Mouse (Mus musculus) layer of hippocampus, adult 18-20 months (tissue): ENCODE measurements at regions not wholly inside any gene's neighbourhood (a gene's known extent, or its start where the extent isn't known, plus 50 kb on each side); places are given as distances from the start of the nearest gene placed in this dataset.

Experiments used
- DNase-seq, 2 experiments: peaks; one replicate each; pipeline ENCODE4 v3.0.0; 2022; ENCODE audit warnings: low spot score in 2 of 2

DNA sequence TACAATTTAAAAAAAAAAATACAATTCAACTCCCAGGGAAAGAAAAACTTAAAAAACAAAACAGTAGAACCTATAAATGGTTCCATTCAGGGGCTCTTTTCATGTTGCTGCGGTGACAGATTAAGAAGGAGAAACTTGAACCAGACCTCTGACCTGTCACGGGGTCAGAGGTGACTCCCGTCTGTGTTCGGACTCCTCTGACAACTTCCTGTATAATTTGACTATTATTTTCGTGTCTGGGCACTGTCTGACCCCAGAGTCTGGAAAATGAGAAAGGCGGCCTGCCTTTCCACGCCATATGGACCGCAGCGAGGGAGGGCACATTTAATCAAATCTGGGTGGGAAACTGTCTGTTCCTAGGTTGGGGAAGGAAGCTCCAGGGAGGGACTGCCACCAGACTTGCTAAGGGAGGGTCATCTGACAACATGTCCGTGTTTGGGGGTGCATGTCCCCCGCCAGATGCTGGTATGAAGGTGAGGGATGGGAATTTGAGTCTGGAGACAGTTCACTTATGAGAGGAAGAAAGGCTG is 634.7 kb upstream of the 3110018I06Rik start:
- no peak for DNase-seq

DNA sequence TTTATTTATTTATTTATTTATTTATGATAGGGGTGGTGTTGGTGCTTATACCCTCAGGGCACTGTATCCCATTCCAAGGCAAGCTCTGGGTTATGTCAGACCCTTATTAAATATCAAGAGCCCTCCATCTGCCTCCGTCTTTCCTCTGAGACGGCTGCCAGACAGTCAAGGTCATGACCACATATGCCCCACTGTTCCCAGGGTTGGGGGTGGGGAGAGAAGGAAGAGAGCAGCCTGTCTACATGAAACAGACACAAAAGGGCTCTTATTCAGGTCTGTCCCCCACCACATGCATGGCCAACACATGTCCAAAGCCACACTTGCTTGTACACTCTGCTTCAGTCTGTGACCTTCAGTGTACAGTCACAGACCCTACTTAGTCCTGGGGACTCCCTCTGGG is 632.9 kb upstream of the 3110018I06Rik start:
- DNase-seq: no peak

DNA sequence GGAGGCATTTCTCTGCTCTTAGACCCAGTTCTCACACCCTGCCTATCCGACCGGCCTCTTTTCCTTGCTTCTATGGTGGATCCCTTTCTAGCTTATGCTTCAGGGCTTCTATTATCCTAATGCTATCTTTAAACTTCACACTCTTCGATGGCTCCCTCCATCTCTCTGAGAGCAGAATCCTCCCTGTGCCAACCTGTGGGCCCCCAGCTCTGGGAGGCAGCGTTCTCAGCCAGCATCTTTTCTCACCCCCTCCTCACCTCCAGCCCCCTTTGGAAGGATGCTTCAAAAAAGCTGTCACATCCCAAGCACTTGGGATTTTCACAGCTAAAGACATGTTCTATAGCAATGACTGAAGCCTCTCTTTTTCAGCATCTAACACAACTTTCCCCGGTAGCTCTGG is 626.8 kb upstream of the 3110018I06Rik start:
- no peak for DNase-seq

DNA sequence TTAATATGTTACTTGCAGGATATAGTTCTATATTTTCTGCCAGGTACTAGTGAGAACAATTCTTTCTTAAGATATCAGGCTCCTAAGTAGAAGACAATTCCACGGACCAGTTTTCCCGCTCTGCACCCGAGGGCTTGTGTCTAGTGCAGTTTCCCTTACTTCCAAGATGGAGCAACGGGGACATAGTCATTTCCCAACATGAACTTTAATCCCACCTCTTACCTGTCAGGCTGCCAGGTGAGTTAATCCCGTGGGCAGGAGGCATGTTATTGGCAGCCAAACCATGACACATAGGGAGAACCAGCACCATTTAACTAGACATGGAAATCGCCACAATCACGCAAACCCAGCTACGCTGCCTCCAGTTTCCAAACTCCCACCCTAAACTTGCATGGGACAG is 624.4 kb upstream of the 3110018I06Rik start:
- no peak for DNase-seq

DNA sequence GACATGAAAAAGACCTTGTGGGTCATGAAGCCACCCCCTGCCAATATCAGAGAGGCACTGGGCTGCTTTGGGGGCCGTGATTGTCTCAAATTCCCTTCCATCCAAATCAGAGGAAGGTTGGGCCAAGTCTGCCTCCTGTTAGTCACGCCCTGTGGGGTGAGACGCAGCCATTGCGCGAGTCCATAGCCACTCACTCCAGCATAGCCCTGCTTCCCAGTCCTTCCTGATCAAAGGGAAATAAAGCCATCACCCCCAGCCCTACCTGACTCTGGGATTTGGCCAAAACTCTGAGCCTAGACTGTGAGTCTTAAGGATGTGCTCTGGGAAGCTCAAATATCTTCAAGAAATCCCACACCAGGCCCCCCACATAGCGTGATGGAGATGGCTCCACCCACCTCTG is 620.4 kb upstream of the 3110018I06Rik start:
- DNase-seq: no peak

DNA sequence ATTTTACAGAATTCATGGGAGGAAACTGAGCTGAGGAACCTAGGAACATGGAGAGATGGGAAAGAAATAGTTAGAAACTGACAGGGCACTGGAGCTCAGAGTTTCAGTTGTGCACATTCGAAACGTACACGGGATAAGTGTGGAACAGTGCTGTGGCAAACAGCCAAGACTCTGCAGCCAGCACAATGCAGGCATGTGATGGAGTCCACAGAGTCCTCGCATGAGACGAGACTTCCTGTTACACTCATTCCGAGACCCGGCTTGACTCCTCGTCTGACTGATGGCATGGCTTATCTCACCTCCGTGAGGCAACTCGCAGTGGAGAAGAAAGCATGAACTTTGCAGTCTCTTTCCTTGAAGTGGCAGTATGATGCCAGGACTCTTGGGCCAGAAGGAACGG is 617.0 kb upstream of the 3110018I06Rik start:
- no peak for DNase-seq

DNA sequence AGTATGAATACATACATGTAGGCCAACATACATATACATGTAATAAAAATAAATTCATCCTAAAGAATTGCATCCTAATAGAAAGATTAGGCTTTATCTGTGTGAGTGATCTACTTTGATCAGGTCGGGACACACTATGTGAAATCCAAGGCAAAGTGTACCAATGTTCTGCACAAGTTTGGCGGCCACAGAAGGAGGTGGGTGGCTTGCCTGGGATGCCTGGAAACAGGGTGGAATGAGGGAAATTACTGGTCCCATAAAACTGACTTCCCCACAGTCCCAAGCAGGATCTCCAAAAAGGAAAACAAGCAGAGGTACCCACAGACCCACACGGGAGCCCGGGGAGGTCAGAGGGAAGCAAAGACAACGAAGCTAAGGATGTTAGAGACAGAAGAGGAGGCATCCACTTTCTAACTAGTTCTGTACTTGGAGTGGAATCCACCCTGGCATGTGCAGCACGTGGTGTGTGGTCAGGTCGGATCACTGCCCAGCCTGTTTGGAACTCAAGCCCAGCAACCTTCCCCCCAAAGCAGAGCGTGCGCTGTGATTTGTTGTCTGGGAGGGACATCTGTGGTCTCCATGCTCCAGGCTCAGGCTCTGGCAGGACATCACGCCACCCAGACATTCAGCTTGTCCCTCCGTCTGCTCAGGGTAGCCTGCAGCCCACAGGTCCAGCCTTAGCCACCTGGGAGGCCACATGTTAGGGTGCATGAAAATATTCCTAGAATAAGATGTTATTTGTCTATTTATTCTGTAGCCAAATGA is 615.3 kb upstream of the 3110018I06Rik start:
- DNase-seq: peak; percentile 33 to 73

DNA sequence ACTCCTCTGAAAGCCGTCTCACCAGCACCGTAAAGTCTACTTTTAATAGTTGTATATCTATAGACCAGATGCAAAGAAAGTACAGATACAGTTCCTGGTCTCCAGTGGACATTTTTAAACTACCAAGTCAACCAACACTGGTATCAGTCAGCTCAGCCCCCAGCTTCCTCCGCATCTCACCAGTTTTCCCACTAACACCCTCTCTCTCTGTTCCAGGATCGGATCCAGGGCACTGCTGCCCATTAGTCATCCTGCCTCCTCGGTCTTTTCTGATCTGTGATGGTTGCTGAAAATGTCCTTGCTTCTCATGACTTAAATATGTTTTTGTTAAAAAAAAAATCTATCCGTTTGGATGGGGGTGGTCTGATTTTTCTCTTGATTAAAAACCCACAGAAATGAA is 598.1 kb upstream of the 3110018I06Rik start:
- peak in 1 of 2 experiments; percentile 15 for DNase-seq

DNA sequence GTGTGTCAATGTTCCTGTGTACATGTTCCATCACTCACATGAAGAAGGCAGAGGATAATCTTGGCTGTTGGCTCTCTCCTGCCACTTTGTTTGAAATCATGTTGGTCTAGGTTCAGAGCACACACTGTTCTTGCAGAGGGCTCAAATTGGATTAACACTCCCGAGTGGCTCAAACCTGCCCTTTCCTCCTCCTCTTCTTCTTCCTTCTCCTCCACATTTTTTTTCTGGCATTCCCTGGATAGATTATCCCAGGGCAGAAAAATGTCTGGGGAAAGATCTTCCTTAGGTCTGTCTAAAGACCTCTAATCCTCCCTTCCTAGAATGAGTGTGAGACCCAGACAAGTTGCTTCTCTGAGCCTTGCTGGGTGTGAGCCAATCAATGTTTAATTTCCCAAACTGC is 594.4 kb upstream of the 3110018I06Rik start:
- no peak for DNase-seq

DNA sequence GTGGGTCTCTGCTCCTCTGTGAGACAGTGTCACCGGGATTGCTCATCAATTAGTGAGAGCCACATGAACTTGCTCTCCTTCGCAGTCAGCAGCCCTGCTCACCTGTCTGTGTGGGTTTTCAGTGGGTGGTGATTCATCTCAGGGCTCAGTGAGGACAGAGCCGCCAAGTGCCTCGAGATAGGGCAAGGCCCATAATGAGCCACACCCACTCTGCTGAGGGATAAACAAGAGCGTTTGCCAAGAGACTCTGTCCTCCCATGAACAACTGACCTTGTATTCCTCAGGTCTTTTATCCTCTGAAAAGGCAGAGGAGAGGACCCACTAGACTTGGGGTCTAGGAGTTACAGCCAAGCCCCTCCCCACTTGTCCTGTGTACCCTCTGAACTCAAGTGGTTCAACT is 584.2 kb upstream of the 3110018I06Rik start:
- DNase-seq: no peak

DNA sequence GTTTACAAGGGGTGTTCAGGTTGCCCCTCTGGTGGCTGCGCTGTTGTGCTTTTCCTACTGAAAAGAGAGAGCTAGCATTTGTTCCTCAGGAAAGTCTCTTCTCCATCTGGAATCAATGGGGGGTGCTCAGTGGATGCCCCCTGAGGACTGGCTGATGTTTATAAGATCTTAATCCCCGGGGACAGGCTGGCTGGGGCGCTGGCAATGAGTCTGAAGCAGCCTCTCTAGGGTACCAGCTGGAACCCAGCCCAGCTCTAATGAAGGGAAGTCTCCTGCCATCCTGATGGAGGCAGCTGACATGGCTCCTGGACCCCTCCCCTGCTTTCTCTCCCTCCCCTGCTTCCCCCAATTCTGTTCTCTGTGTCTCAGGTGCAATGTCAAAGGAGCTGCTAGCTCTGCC is 575.6 kb upstream of the 3110018I06Rik start:
- no peak for DNase-seq

DNA sequence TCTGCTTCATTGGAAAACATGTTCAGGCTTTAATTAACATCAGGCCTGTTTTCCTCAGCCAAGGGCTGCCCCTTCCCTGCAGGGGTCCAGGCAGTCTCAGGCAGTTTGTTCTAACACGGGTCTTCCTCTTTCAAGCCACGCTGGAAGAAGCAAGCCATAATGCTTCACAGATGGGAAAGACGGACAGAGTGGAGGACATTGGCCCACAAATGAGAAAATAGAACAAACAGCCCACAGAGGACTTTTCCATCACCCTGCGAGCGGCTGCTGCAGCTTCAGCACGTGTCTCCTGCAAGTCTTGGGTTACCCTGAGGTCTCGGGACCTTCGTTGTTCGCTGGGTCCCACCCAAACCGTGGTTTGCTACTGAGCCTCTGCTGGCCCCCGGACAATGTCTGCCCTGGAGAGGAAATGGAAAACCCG is 565.9 kb upstream of the 3110018I06Rik start:
- no peak for DNase-seq

DNA sequence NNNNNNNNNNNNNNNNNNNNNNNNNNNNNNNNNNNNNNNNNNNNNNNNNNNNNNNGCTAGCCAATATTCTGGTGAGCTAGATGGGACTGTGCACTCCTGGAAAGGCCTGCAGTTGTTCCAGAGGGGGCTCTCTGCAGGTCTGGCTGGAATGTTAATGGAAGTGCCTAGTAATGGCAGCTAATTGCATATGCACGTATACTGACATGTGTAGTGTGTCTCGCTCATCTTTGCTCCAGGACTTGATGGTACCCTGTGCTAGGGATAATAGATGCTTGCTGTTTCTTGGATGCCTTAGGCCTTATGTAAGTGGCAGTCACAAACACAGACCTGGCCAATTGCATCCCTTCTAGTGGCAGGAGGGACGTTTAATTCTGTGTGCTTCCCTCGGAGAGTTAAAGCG is 560.0 kb upstream of the 3110018I06Rik start:
- no peak for DNase-seq

DNA sequence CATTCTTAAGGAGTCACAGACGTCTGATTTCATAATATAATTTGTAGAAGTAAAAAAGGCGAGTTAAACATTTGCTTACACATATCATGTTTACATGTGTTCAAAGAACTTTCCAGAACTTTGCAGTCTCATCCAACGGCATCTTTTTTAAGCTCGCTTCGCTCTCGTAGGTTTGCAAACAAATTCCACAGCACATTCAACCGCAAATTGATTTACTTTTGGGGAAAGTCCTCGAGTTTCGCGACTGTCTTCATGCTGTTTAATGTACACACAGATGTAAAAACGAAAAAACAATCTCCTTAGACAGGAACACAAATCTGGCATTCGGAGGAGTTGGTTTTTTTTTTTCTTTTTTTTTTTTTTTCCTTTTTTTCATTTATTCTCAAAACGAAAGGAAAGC is 559.3 kb upstream of the 3110018I06Rik start:
- no peak for DNase-seq

DNA sequence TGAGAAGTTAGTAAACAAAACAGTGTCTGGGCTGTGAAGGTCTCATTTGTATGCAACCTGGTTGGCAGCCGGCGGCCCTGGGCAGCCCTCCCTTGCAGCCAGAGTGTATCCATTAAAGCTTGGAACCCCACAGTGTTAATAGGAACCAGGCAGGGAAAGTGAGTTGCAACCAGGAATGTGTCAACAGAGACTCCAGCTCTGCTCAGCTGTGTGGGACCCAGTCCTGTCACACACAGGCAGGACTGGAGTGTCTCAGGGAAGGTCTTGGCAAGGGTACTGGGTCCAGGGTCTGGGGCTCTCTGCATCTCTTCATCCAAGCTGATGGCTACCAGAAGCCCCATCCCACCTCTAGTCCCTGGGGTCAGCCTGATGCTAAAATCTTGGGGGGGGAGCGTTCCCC is 556.8 kb upstream of the 3110018I06Rik start:
- DNase-seq: no peak

DNA sequence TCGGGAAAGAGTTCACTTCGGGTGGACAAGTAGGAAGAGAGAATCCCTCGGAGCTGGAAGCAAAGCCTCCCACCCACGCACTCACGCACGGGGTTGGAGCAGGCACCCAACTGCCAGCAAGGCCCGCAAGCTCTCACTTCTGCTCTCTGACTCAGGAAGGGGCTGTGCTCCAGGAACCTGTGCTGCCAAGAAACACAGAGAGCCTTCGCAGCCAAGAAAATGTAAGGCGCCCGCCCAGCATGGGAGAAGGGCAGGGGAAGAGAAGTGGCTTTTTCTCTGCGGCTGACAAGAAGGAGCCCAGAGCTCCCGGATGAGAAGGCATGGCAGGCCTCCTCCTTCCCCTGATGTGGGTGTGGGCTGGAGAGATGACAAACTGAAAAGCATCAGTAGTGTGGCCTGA is 549.1 kb upstream of the 3110018I06Rik start:
- DNase-seq: peak; percentile 37 to 46

DNA sequence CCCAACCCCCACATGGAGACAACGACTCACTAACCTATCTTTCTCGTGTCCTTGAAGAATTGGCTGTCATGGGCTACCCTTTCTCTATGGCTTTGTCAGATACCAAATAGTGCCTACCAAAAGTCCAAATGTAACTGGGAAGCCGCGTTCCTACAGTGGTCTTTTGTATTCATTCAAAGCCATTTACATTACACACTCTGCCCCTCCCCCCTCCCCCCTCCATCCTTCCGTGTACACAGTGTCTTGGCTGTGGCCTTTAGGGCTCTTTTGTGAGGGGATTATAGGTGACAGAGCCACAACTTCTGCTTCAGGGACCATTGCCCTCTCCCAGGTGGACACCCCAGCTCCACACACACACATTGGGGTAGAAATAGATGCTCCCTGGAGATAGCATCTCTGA is 544.6 kb upstream of the 3110018I06Rik start:
- no peak for DNase-seq

DNA sequence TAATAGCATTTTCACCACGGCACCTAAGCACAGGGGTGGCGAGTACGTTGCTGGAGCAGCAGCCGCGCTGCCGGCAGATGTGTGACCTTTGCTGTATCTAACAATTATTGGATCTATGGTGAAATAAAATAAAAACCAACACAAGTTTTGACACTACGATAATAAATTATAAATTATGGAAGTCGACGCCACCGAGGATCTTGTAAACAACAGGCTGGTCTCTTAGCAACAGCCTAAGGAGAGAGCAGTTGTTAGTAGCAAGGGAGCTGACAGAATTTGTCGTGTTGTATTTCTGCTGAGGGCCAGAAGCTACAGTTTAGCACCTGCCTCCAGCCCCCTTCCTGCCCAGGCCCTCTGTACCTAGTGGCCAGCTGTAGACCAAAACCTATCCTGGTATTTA is 535.8 kb upstream of the 3110018I06Rik start:
- DNase-seq: peak in 1 of 2 experiments; percentile 28

DNA sequence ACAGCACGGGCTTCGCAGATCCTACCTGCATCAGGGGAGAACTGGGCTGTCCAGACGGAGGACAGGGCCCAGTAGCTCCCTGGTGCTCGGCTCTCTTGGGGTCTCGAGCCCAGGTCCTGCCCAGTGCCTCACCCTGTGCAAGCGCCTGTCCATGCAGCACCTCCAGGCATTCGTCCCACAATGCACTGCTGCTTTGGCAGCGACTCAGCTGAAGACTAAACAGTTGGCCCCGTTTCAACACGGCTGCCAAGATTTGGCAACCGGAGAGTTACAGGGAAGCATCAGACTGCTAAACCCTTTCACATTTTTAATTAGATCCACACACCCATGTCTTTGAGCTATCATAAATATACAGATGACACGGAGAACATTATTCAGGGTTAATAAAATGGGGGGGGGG is 532.7 kb upstream of the 3110018I06Rik start:
- DNase-seq: peak; percentile 75 to 85

DNA sequence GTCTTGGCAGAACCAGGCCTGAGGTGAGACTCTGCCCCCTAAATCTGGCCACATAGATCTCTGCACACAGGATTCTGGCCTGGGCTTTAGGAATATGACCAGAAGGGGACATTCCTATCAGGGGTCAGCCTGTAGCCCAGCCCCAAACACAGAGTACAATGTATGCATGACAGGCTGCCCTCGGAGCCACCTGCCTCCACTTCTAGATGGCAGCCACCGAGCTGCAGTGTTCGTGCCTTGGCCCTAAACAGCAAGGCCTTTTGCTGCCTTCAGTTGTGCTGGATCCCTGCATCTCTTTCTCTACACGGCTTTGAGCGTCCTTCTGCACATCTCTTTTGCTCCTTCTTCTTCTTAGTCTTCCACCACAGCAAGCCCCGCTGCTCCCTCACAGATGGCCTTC is 532.2 kb upstream of the 3110018I06Rik start:
- no peak for DNase-seq

DNA sequence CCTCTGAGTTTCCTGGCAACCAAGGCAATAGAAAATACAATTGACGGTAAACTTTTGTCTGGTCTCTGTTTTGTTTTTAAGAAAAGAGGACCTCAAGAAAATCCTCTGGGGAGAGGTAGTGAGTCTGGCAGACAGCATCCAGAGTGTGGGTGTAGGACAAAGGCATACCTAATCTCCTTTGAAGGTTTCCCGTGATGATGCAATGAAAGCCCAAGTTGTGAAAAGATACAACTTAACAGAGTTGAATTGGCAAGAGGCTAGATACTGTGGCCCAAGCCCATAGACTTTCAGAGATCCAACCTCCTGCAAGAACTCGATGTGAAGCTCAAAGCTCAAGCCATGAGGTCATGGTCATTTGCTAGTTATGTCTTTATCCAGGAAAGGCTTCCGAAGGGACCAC is 526.4 kb upstream of the 3110018I06Rik start:
- DNase-seq: no peak

DNA sequence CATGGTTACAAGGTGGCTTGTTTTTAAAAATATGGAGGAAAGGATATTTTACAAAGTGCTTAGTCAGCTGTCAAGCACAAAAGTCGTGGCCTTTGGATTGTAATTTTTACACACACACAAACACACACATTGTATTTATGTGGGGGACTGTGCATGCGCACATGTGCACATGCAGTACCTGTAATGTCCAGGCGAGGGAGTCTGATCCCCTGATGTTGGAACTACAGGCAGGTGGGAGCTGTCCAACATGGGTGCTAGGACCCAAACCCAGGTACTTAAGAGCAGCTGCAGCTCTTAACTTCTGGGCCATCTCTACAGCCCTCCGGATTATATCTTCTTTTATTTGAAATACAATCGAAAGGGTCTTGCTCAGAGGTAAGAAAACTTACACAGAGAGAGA is 524.7 kb upstream of the 3110018I06Rik start:
- no peak for DNase-seq

DNA sequence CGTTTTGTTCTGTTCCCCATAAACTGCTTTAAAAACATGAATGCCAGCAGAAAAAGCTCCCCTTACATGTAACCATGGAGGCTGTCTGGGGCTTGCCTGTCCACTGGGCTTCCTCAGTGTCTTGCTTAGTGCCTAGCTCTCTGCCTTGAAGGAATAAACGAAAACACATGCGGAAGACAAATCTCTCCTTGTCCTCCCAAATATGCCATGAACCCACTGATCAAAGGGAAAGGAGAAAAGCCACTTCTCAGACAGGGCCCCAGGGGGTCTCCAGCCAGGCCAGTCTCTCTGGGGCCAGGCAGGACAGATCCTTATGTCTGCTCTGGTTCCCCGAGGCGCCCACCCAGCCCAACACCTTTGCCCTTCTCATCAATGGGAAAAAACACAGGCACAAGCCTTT is 518.6 kb upstream of the 3110018I06Rik start:
- DNase-seq: no peak
